Mouse (Mus musculus): ENCODE measurements around the gene Ankrd27. TPM values are rescaled to one million over a fixed set of nuclear protein-coding genes. Genes with fewer than 3 reads are reported as not detected.

Ankrd27 gene
- polyA plus RNA-seq, 3 experiments from 2014 or later, result 44.9 to 51.8 (median 50.5) TPM

DNA sequence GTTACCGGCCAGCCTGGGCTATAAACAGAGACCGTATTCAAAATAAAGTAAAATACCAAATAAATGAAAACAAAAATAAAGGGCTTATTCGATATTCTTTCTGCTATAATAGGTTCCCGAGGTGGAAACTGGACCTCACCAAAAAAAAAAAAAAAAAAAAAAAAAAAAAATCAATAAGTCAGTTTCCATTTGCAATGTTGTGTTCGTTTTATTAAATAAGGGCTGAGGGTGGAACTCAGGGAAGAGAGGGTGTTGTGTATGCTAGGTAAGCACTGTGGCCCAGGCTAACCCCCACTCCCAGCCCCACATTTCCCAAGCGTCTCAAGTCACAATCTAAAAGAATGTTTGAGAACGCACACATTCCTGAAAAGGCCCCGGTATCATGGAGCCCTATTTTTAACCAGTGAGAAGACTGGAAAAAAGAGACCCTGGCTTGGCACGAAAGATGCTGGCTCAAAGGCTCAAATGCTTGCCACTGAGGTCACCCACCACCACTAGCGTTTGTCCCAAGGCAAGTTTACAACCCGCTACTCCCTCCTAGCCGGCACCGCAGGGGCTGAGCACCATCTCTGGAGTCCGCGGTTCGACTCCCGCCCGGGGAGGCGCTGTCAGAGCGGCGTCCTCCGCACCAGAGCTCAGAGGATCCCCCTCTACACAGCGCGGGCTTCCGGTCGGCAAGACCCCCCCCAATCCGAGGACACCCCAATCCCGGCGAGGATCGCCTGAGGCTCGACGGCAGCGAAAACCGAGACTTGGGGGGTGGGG, 60.5 kb downstream of the Ankrd27 start:
- peak; percentile 12 for ATAC-seq

GRCm38 (mm10) chr7:35647101-35647698, 61.2 kb downstream of the Ankrd27 start, which contains the start of gene Pdcd5:
Gene Pdcd5 (minus strand): TSS chr7:35647521.
- ATAC-seq, result peak; percentile 84

DNA sequence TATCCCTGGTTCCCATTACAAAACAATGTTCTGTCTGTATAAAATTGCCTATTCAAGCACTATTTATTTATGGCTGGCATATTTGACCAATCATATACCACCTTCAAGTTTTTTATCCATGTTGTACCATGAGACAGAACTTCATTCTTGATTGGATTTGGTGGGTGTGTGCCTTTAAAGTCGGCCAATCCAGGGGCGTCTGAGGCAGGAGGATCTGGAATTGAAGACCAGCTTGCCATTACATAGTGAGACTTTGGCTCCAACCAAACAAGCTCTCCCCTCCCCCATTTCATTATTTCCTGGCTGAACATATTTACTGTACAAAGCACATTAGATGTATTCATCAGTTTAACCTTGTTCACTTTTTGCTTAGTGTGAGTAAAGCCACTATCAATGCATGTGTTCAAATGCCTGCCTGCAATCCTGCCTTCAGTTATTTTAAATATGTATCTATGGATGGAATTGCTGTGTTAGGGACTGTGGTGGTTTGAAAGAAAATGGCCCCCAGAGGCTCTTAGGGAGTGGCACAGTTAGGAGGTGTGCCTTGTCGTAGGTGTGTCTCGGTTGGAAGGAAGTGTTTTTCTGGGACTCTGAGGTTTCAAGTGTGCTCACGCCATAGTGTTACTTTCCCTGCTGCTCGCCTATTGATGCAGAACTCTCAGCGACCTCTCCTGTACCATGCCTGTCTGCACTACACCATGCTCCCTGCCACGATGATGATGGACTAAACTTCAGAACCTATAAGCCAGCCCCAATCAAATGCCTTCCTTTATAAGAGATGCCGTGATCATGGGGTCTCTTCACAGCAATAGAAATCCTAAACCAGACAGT, 62.4 kb downstream of the Ankrd27 start:
- ATAC-seq, result no peak

DNA sequence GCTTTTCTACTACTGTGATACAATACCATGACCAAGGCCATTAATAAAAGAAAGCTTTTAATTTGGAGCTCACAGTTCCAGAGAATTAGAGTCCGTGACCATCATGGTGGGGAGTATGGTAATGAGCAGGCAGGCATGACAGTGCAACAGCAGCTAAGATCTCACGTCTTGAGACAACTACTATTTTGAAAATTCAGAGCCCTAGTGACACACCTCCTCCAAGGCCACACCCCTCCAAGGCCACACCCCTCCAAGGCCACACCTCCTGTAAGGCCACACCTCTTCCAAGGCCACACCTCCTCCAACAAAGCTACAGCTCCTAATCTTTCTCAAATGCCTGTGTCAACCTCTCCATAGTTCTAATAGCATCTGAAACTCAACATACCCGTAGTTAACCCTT, 63.0 kb downstream of the Ankrd27 start:
- no peak for ATAC-seq

DNA sequence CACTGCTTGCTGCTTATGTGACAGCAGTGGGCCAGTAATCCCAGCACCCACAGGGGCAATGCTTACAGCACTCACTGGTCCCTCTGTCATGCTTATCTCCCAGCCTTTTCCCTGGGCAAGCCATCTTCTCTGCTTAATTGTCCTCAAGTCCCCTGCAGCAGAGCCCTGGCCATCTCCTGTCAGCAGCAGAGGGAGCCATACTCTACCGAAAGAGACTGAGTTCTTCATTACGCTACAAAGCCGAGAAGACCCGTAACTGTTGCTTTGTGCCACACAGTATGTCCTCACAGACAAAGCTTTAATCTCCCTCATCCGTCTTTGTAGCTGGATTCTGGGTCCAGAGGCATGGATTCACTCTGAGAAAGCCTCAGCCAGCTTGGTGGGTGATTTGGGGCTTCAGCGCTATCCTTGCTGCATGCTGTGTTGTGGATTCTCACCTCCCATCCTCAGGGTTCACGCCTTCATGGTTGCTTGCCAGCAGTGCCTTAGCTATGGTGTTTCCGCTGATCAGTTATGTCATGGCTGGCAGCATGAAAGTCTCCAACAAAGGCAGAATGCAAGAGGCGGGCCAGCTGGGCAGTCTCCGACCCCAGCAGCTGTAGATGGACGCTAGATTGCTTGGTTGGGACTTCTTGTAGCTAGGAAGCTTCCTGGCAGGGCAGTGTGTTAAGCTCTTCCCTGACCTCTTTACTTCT, 64.8 kb downstream of the Ankrd27 start:
- ATAC-seq, result no peak

DNA sequence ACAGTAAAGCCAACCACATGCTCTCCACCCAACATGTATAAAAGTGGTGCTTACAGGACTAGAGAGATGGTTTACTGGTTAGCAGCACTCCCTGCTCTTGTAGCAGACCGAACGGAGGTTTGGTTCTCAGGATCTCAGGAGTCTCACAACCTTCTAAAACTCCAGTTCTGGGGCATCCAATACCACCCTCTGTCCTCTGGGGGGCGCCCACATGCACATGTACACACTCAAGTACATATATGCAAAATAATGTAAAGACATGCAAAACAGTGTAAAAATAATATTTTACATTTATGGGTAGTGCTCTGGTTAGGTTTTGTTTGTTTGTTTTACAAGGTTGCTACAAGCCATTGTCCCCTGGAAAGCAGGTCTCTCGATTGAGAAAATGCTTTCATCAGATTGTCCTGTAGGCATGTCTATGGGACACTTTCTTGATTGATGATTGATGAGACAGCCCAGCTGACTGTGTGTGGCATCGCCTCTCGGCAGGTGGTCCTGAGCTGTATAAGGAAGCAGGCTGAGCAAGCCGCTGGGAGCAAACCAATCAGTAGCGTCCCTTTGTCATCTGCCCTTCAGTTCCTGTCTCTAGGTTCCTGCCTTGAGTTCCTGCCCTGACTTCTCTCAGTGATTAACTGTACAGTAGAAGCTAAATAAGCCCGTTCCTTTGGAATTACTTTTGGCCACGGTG, 65.7 kb downstream of the Ankrd27 start:
- ATAC-seq, result no peak

- no peak for ATAC-seq
Observed at GRCm38 (mm10) chr7:35657829-35658228, 71.8 kb downstream of the Ankrd27 start.

GRCm38 (mm10) chr7:35659173-35659572, 73.1 kb downstream of the Ankrd27 start:
- no peak for ATAC-seq

DNA sequence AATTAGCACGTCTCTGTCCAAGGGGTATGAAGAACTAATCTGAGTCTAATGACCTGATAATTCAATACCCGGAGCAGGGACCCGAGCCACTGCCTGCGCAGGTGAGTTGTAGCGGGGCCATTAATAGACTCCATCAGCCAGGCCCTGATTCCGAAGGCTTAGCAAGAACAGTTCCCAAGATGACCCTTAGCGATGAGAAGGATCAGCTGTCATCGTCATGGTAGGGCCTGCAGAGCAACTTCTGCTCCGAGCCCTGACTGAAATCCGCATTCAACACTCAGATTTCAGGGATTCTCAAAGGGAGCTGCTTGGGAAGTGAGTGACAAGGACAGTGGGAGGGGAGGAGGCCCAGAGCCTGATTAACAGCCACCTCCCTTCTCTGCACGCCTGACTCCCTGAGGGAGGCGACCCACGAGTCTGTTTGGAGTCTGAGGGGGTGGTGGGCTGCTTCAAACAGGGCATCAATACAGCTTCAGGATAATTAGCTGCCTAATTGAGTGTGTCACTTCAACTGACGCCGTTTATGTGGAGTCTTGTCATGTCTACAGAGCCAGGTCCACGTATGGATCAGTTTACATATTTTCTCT, 77.8 kb downstream of the Ankrd27 start:
- no peak for ATAC-seq

- no peak for ATAC-seq
Observed at GRCm38 (mm10) chr7:35668066-35669041, 82.3 kb downstream of the Ankrd27 start.

- ATAC-seq, result no peak
Observed at GRCm38 (mm10) chr7:35678976-35679375, 92.9 kb downstream of the Ankrd27 start.

DNA sequence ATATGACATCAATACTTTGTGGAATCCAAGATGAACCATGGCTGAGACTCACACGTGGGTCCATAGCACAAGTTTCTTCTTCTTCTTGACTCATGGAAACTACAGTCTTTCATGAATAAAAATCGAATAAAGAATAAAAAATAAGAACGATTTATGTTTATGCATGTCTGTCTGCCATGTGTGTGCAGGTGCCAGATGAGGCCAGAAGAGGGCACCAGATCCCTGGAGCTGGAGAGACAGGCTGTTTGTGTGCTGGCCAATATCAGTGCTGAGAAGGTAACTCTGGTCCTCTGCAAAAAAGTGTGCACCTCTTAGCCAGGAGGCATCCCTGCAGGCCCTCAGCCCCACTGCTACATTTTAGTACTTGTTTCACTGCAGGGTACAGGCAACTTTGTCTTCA, 95.5 kb downstream of the Ankrd27 start:
- ATAC-seq, result no peak

GRCm38 (mm10) chr7:35683409-35684122, 97.5 kb downstream of the Ankrd27 start:
- no peak for ATAC-seq

DNA sequence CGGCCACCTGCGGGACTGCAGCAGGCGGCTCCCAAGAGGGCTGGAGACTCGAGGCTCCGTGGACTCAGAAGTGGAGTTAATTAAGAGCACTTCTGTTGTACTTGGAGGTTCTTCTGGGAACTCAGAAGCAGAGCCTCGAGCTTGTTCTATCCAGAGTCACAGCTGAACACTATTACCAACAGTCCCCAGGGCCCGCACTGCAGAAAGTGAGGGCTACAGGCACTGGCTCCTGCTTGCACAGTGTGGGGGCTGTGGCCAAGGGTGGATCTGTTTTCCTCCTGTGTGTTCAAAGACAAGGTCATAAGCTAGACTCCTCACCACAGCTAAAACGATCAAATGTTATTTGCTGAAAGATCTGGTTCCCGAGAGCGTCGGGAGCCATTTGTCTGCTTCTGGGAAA, 100.2 kb downstream of the Ankrd27 start:
- no peak for ATAC-seq

DNA sequence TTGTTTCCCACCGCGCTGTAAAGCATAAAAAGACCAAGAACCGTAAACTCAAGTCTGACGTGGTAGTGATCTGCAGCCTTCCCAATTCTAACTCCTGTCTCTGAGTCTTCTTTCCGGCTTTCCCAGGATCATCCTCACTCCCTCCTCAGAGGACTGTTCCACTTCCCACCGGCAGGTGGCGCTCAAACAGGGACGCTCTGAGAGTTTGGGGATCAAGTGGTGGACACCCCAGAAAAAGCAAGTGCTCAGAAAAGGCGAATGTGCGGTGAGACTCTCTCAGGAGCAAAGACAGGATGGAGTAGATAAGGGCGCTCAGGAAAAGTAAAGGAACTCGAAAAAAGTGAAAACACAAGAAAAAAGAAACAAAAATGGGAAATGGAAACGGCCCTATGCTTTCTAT, 100.7 kb downstream of the Ankrd27 start:
- no peak for ATAC-seq

DNA sequence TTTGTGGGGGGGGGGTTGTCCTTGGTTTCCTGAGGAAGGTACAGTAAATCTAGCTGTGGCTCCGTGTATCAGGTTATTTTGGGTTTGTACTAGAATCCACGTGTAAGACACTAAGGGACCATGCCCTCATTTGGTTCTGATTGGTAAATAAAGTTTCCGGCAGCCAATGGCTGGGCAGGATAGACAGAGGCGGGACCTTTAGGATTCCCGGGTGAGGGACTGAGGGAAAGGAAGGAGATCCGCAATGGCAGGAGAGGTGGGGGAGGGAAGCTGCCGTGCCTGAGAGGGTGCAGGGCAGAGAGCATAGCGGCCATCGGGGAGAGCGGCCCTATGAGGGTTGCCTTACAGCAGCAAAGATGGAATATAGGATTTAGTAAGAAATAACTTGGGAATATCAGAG, 101.2 kb downstream of the Ankrd27 start:
- no peak for ATAC-seq

DNA sequence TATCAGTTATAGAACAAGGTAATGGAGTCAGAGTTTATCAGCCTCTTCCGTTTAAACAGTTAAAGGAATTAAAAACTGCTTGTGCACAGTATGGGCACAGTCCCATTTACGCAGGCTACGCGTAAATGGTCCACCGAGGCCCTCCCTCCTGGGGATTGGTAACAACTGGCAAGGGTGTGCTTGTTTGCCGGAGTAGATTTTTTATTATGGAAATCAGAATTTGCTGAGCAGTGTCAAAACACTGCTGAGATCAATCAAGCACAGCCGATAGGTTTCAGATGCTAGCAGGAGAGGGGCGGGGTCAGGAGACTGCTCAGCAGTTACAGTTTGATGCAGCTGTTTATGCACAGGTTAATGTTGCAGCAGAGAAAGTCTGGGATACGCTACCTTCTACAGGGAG, 102.2 kb downstream of the Ankrd27 start:
- ATAC-seq, result no peak
